Mouse (Mus musculus): ENCODE measurements at regions not wholly inside any gene's neighbourhood (a gene's known extent, or its start where the extent isn't known, plus 50 kb on each side); places are given as distances from the start of the nearest gene placed in this dataset.
"Not testable (repeated sequence)": the region's sequence is repeated elsewhere in the genome, so short reads cannot be mapped to it uniquely, and the experiment has no call there.

DNA sequence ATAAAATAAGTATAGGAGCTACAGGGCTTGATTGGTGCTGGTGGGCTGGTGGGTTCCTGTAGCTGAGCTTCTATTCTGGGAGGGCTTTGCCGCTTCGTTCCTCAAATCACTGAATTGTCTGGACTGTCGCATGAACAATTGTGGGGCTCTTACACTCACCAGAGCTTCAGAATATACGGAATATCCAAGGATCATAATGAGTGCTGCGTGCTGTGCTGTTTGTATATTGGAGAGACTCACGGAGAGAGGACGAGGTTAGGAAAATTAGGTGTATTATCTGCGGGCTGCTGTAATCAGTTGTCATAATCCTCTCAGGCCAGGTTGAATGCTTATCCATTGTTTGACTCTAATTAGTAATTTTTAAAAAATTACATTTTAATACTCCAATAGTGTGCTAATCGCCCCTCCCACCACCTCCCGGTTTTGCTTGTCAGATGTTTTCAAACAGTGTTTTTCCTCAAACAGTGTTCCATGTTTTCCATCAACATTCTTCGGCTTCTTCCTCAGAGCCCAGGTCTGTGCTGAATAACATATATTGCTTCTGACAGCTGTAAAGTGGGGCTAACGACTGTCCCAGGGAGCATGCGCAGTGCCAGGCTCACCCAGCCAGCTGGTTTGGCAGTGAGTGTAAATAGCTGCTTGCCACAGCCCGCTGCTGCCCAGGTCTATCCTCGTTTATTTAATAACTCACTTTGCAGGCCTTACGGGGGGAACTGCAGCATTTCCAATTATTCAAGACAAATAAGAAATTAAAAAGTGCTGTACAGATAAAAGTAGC lies 114.2 kb downstream of the Naa11 start:
- TF ChIP-seq POLR2A (IDR thresholded peaks at IDR 0.05; ENCODE audit: low read depth, low read length) (no peak), CTCF (conservative IDR thresholded peaks at IDR 0.05; ENCODE audit: insufficient read depth, insufficient read length, low read depth, low read length) (no peak)
- Histone ChIP-seq H3K4me1 (ENCODE audit: control insufficient read depth, insufficient read depth, low read length) (no peaks in the 10 kb centered on the region), H3K27ac (ENCODE audit: insufficient read depth, low read depth, low read length) (no peak overlapping the region), H3K4me3 (ENCODE audit: insufficient read depth, low read depth, low read length) (no peak overlapping the region), H3K36me3 (ENCODE audit: control insufficient read depth, insufficient read depth, low read length) (no peaks in the 10 kb centered on the region), H3K27me3 (replicated peaks; ENCODE audit: control insufficient read depth, insufficient read depth, low read length) (no peaks in the 10 kb centered on the region)
- DNase-seq: no peak
- 70% methylated on average over 16 of the region's 16 CpGs for WGBS

DNA sequence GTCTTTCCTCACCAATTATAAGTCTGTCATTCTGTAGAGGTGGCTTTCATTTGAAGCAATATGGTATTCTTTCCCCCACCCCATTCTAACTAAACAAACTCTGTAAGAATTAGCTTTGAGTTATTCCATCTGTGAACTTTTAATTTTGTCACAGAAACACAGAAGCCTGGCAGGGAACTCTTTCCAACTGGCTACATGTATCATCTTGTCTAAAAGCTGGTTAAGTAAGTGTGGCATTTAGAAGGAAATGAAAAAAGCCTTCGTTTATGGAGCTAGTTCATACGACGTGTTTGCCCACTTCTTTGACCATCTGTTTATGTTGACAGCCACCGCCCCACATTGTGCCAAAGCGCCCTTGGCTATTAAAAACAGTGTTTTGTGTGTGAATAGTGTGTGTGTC lies 115.5 kb downstream of the Naa11 start:
- TF ChIP-seq CTCF (conservative IDR thresholded peaks at IDR 0.05; ENCODE audit: insufficient read depth, insufficient read length, low read depth, low read length) (no peak), POLR2A (IDR thresholded peaks at IDR 0.05; ENCODE audit: low read depth, low read length) (no peak)
- no peak overlapping the region for H3K27ac ChIP-seq (ENCODE audit: insufficient read depth, low read depth, low read length)

DNA sequence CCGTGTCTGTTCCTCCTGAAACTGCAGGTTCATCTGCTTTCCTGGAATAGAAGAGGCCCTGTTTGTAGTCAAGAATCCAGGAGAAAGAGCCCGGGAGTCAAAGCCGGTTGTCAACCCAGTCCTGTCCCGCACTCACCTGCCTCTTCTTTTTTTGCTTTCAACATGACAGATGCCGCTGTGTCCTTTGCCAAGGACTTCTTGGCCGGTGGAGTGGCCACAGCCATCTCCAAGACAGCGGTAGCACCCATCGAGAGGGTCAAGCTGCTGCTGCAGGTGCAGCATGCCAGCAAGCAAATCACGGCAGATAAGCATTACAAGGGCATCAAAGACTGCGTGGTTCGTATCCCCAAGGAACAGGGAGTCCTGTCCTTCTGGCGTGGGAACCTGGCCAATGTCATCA lies 127.5 kb downstream of the Naa11 start:
- WGBS: 86% methylated on average over 12 of the region's 12 CpGs

More for the DNA sequence above, 115.5 kb downstream of the Naa11 start:
- WGBS: 81% methylated on average over 5 of the region's 5 CpGs
- no peaks in the 10 kb centered on the region for H3K27me3 ChIP-seq (replicated peaks; ENCODE audit: control insufficient read depth, insufficient read depth, low read length)
- H3K36me3 ChIP-seq (ENCODE audit: control insufficient read depth, insufficient read depth, low read length): no peaks in the 10 kb centered on the region
- no peak overlapping the region for H3K4me3 ChIP-seq (ENCODE audit: insufficient read depth, low read depth, low read length)
- H3K4me1 ChIP-seq (ENCODE audit: control insufficient read depth, insufficient read depth, low read length): no peaks in the 10 kb centered on the region
- DNase-seq: no peak

DNA sequence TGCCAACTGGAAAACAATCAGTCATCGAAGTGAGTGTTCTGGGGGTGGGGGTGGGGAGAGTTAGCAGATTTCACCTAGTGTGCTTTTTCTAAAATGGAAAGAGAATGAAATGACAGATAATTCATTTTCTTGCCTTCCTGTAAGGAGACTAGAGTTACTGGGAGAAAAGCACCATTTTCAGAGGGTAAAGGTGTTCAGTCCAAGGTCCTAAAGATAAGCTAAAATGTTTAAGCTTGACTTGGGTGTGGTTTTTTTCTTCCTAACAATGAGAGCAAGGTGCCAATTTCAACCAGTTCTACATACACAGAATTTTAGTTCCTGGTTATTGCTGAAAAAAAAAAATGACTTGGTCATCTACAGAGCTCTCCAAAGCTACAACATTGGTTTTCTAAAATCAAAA lies 135.1 kb downstream of the Naa11 start:
- 65% methylated on average over 1 of the region's 1 CpGs for WGBS
- no peak for TF ChIP-seq CTCF (conservative IDR thresholded peaks at IDR 0.05; ENCODE audit: insufficient read depth, insufficient read length, low read depth, low read length)
- no peak for TF ChIP-seq POLR2A (IDR thresholded peaks at IDR 0.05; ENCODE audit: low read depth, low read length)
- Histone ChIP-seq H3K36me3 (ENCODE audit: control insufficient read depth, insufficient read depth, low read length) (no peaks in the 10 kb centered on the region), H3K27ac (ENCODE audit: insufficient read depth, low read depth, low read length) (no peak overlapping the region), H3K4me1 (ENCODE audit: control insufficient read depth, insufficient read depth, low read length) (no peaks in the 10 kb centered on the region), H3K4me3 (ENCODE audit: insufficient read depth, low read depth, low read length) (no peak overlapping the region), H3K27me3 (replicated peaks; ENCODE audit: control insufficient read depth, insufficient read depth, low read length) (no peaks in the 10 kb centered on the region)
- DNase-seq: no peak

More for the DNA sequence above, 127.5 kb downstream of the Naa11 start:
- not testable (repeated sequence) for H3K36me3 ChIP-seq (ENCODE audit: control insufficient read depth, insufficient read depth, low read length); H3K27me3 ChIP-seq (replicated peaks; ENCODE audit: control insufficient read depth, insufficient read depth, low read length); H3K4me1 ChIP-seq (ENCODE audit: control insufficient read depth, insufficient read depth, low read length); DNase-seq; H3K27ac ChIP-seq (ENCODE audit: insufficient read depth, low read depth, low read length); H3K4me3 ChIP-seq (ENCODE audit: insufficient read depth, low read depth, low read length)

DNA sequence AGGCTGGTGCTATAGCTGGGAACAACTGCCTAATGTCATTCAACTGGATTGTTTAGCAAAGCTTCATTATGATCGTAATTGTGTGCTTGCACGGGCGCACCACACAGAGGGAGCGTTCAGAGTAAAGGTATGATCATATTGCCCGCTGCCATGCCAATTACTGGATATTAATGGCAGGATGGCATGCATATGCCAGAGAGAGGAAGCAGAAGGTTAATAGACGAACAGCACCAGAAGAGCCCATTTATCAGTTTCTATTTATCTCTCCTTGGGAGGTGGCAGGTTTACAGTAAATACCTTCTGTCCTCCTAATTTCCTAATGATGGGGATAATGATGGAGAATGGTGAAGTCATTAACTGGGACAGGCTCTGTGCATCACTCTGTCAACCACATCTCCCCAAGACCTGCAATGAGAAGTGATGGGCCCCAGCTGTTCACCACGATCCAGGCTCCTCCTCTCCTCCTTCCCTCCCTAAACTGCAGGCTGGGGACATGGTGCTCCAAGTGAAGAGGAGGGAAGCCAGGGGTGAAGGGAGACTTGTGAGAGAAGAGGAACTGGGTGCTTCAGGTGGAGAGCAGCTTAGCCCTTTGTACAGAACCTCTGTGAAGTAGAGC lies 135.6 kb downstream of the Naa11 start:
- H3K27me3 ChIP-seq (replicated peaks; ENCODE audit: control insufficient read depth, insufficient read depth, low read length): no peaks in the 10 kb centered on the region
- no peak overlapping the region for H3K27ac ChIP-seq (ENCODE audit: insufficient read depth, low read depth, low read length)
- TF ChIP-seq POLR2A (IDR thresholded peaks at IDR 0.05; ENCODE audit: low read depth, low read length): no peak
- TF ChIP-seq CTCF (conservative IDR thresholded peaks at IDR 0.05; ENCODE audit: insufficient read depth, insufficient read length, low read depth, low read length): no peak
- WGBS: 46% methylated on average over 7 of the region's 7 CpGs
- H3K4me1 ChIP-seq (ENCODE audit: control insufficient read depth, insufficient read depth, low read length): no peaks in the 10 kb centered on the region
- H3K36me3 ChIP-seq (ENCODE audit: control insufficient read depth, insufficient read depth, low read length): no peaks in the 10 kb centered on the region
- no peak overlapping the region for H3K4me3 ChIP-seq (ENCODE audit: insufficient read depth, low read depth, low read length)
- no peak for DNase-seq

DNA sequence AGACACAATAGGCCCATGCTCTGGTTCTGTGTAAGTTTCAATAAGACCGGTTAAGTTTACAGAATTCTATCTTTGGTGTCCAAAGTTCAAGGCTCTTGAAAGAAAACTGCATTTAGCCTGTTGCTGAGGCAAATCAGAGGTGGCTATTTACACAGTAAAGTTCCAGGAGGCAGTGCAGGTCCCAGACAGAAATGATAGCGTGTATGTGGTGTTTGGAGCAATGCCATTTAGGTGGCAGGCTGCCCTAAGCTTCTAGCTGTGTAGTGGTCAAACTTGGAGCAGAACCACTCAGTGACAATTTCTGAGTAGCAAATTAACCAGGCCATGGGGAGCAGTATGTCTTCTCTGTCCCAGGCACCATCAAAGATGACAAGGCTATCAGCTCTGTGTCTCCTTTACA lies 125.5 kb upstream of the Paqr3 start:
- DNase-seq: no peak
- no peaks in the 10 kb centered on the region for H3K36me3 ChIP-seq (ENCODE audit: control insufficient read depth, insufficient read depth, low read length)
- TF ChIP-seq POLR2A (IDR thresholded peaks at IDR 0.05; ENCODE audit: low read depth, low read length) (no peak), CTCF (conservative IDR thresholded peaks at IDR 0.05; ENCODE audit: insufficient read depth, insufficient read length, low read depth, low read length) (no peak)
- H3K27ac ChIP-seq (ENCODE audit: insufficient read depth, low read depth, low read length): no peak overlapping the region
- no peaks in the 10 kb centered on the region for H3K27me3 ChIP-seq (replicated peaks; ENCODE audit: control insufficient read depth, insufficient read depth, low read length)
- H3K4me1 ChIP-seq (ENCODE audit: control insufficient read depth, insufficient read depth, low read length): no peaks in the 10 kb centered on the region
- H3K4me3 ChIP-seq (ENCODE audit: insufficient read depth, low read depth, low read length): no peak overlapping the region
- WGBS: 80% methylated on average over 2 of the region's 2 CpGs

DNA sequence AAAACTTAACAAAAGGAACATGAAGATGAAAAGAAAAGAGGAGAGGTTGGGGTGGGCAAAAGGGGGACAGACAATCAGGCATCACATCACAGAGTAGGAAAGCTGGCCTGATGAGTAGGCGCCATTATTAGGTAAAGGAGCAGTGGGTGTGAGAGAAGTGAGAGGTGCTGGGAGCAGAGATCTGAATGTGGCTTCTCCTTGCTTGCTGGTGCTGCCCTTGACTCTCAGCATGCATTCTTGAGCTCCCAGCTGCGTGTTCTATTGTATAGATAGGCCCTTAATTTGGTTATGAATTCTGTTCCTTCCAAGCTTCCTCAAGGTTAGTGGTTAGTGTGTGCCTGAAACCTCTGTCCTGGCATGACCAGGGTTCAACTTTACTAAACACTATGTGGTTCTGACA lies 115.0 kb upstream of the Paqr3 start:
- no peak for DNase-seq
- no peaks in the 10 kb centered on the region for H3K4me1 ChIP-seq (ENCODE audit: control insufficient read depth, insufficient read depth, low read length)
- no peak overlapping the region for H3K27ac ChIP-seq (ENCODE audit: insufficient read depth, low read depth, low read length)
- no peak for TF ChIP-seq CTCF (conservative IDR thresholded peaks at IDR 0.05; ENCODE audit: insufficient read depth, insufficient read length, low read depth, low read length)
- TF ChIP-seq POLR2A (IDR thresholded peaks at IDR 0.05; ENCODE audit: low read depth, low read length): no peak
- H3K27me3 ChIP-seq (replicated peaks; ENCODE audit: control insufficient read depth, insufficient read depth, low read length): no peaks in the 10 kb centered on the region
- H3K4me3 ChIP-seq (ENCODE audit: insufficient read depth, low read depth, low read length): no peak overlapping the region
- 48% methylated on average over 2 of the region's 2 CpGs for WGBS
- H3K36me3 ChIP-seq (ENCODE audit: control insufficient read depth, insufficient read depth, low read length): no peaks in the 10 kb centered on the region
